Mouse (Mus musculus) urinary bladder, postnatal 4 days (tissue): ENCODE measurements around the gene Cbx7.
A peak's percentile ranks its signal among the peaks of the same experiment; 100 is the strongest.

ENCODE experiments used
- DNase-seq, 2 experiments: peaks; one replicate each; pipeline ENCODE4 v3.0.0; 2021 to 2022; ENCODE audit warnings: low spot score in 2 of 2

Gene Cbx7

GRCm38 (mm10) chr15:79970940-79971339, at the start of gene Cbx7:
Cbx7 (minus strand) TSS chr15:79971119.
- DNase-seq: no peak

- DNase-seq: no peak
Observed at GRCm38 (mm10) chr15:80020516-80020915, 49.6 kb upstream of the Cbx7 start.

- no peak for DNase-seq
Observed at GRCm38 (mm10) chr15:80019625-80020024, 48.7 kb upstream of the Cbx7 start.

GRCm38 (mm10) chr15:80019220-80019619, 48.3 kb upstream of the Cbx7 start:
- no peak for DNase-seq

- DNase-seq: no peak
Observed at GRCm38 (mm10) chr15:80016563-80017301, 45.8 kb upstream of the Cbx7 start.

- DNase-seq: no peak
Observed at GRCm38 (mm10) chr15:80015211-80015952, 44.5 kb upstream of the Cbx7 start.

GRCm38 (mm10) chr15:80014321-80015210, 43.6 kb upstream of the Cbx7 start, which contains the start of gene Pdgfb:
Pdgfb (minus strand) TSS chr15:80014977.
- no peak for DNase-seq

GRCm38 (mm10) chr15:80014031-80014320, 43.1 kb upstream of the Cbx7 start:
- no peak for DNase-seq

GRCm38 (mm10) chr15:80013256-80014030, 42.5 kb upstream of the Cbx7 start:
- DNase-seq: no peak

- DNase-seq: peak; percentile 45 to 71
Observed at GRCm38 (mm10) chr15:80012527-80013201, 41.7 kb upstream of the Cbx7 start.

- no peak for DNase-seq
Observed at GRCm38 (mm10) chr15:80011778-80012526, 41.0 kb upstream of the Cbx7 start.

- DNase-seq: no peak
Observed at GRCm38 (mm10) chr15:80011194-80011593, 40.3 kb upstream of the Cbx7 start.

GRCm38 (mm10) chr15:80010182-80010558, 39.3 kb upstream of the Cbx7 start:
- DNase-seq: no peak

GRCm38 (mm10) chr15:80009421-80010181, 38.7 kb upstream of the Cbx7 start:
- no peak for DNase-seq

- DNase-seq: no peak
Observed at GRCm38 (mm10) chr15:80008461-80008860, 37.5 kb upstream of the Cbx7 start.

GRCm38 (mm10) chr15:80006156-80006555, 35.2 kb upstream of the Cbx7 start:
- no peak for DNase-seq

- DNase-seq: no peak
Observed at GRCm38 (mm10) chr15:80005436-80005835, 34.5 kb upstream of the Cbx7 start.

- no peak for DNase-seq
Observed at GRCm38 (mm10) chr15:80004644-80005340, 33.9 kb upstream of the Cbx7 start.

- DNase-seq: no peak
Observed at GRCm38 (mm10) chr15:80003581-80003980, 32.7 kb upstream of the Cbx7 start.
